Mouse (Mus musculus) Muller cell, postnatal 12 days (primary cell): ENCODE results near the gene Dhx34.

Experiments
- DNase-seq: peaks from one replicate; pipeline ENCODE4 v3.0.0-alpha.2; 2015; ENCODE audit errors: inconsistent ontology term

Dhx34 gene

DNA sequence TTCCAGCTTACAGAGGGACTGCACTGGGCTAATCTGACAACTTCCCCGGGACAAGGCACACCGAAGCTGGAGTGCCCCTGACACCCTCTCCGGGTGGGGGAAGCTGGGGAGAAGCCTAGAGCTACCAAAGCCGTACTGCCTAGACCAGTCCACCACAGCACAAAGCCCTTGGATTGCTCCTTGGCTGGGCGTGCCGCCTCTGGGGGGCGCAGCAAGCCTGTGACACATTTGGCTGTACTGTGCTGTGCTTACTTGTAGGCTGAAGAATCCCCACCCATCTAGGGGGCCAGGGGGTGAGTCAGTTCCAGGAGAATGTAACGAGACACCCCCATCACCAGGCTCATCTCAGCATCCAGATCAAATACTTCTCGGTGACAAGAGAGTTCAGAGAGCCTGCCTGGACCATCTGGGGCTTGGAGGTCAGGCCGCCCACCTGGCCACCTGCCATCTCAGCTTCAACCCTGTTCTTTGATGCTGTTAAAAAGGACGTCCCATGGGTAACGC, 10.9 kb downstream of the Dhx34 start:
- DNase-seq, result peak; percentile 62

DNA sequence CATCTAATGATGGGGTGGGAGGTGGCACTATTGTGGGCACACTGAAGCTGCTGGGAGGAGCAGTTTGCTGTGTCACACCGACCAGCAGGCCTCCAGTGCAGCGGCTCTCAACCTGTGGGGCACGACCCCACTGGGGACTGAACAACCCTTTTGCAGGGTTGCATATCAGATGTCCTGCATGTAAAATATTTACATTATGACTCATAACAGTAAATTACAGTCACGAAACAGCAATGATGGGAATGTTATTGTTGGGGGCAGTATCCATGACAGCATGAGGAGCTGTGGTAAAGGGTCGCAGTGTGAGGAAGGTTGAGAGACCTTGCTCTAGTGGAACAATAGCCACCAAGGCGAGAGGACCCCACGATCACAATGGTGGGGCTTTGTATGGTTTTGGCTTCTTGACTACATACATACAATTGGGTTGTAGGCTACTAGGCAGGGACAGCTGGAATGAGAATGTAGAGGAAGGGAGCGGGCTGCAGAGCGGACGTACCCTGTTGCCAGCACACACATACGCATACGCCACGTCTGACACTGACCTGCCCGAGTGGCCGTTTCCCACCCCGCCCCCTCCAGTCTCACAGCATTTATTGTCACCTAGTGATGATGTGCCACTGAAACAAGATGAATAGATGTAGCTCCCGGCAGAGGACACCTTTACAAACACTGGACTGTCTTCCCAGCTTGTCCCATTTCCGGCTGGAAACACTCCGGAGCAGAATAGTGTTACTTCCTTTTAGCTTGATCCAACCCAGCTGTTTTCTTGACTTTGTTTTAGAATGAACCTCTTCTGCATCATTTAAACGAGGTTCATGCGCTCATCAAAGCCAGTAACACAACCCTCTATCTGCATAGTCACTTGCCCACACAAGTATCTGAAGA, 12.8 kb downstream of the Dhx34 start:
- DNase-seq, result peak; percentile 61

- DNase-seq, result peak; percentile 85
Measured at GRCm38 (mm10) chr7:16207496-16207895, 14.3 kb downstream of the Dhx34 start.

GRCm38 (mm10) chr7:16207076-16207475, 14.8 kb downstream of the Dhx34 start:
- no peak for DNase-seq

DNA sequence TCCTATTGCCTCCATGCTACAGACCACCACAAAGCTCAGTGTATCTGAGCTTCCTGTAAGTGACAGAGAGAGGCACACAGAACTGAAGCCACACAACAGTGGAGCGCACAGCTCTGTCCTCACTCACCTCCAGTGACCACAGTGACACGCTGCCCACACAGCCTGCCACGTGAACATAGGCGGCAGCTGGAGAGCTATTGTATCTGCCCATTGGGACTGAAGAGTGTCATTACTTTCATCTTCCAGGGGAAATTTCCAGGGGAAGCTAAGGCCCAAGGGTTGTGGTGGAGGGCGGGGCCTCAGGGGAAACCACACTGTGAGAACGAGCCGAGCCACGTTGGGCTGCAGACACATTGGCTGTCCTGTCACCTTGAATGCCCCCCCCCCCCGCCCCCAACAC, 17.0 kb downstream of the Dhx34 start:
- no peak for DNase-seq

DNA sequence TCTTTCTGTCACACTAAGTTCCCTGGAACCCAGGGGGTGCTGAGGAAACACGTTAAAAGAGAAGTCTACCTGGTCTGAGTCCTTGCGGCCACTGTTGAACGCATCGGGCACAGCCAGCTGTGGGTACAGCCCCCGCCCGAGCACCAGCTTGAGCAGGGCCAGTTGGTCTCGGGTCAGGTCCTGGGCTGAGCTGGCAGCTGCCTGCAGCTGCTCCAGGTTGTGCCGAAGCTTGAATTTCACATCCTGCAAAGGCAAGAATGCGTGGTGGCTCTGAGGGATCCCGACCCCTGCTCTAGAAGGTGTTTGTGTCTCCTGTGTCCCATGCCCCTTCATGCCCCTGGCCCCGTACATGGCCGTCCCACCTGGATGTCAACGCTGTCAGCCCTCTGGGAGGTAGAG, 18.3 kb downstream of the Dhx34 start:
- DNase-seq, result no peak

DNA sequence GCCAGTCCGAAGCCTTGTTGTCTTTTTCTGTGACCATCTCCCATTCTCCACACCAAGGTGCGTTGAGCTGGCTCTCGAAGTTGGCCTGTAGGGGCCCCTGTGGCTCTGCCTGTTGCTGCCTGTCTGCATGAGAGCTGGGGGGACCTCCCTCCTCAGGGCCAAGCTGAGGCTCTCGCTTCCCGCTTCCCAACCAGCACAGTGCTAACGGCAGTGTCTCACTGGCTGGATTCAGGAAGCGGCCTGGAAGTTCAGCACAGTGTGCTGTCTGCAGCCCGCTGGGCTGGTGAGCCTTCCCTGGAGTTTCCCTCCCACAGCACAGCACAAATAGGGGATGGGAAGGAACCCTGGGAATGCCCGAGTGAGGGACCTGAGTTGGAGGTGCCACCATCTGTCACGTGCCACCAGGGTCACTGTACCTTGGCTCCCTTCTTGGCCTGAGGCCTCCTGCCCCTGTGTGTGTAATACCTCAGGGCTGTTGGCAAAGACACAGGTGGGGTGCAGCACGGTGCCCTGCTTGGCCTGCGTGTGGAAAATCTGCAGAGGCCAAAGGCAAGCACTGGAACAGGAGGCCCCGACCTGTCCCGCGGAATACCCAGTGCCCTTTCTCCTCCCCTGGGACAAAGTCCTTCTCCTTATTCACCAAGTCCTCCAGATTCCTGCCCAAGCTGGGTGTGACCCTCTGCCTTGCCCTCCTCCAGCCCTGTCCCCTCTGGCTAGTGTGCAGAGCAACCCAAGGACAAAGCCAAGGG, 18.9 kb downstream of the Dhx34 start:
- no peak for DNase-seq

DNA sequence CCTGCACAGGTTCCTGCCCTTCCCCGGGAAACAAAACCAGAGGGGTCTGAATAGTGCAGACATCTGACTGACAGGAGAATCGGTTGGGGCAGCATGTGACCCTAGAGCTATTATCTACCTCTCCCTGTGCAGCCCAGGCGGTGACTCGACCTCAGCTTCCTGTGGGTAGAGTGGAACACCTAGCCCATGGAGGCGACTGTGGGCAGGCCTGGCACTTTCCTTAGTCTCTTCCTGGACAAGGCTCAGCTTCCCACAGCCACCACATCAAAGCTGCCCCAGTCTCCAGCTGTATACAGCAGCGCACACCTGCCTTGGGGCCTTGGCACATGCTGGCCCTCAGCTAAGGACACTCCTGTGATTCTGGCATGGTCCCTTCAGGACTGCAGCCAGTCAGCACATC, 20.7 kb downstream of the Dhx34 start:
- DNase-seq, result no peak

DNA sequence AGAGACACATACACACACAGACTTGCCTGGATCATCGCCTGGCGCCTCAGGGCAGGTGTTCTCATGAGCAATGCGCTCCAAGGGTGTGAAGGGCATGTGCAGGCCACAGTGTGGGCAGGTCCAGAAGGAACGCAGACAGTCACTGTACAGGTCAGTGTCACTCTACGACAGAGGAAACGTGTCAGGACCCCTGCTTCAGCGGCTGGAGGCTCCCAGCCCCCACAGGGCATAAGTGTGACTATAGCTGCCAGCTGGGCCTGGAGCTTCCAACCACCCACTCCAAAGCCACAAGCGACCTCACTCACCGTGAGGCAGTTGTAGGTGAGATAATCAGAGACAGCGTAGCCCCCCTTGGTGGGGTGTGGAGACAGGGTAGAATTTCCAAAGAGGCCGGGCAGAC, 23.3 kb downstream of the Dhx34 start:
- no peak for DNase-seq

- DNase-seq, result no peak
Measured at GRCm38 (mm10) chr7:16197166-16197565, 24.7 kb downstream of the Dhx34 start.

DNA sequence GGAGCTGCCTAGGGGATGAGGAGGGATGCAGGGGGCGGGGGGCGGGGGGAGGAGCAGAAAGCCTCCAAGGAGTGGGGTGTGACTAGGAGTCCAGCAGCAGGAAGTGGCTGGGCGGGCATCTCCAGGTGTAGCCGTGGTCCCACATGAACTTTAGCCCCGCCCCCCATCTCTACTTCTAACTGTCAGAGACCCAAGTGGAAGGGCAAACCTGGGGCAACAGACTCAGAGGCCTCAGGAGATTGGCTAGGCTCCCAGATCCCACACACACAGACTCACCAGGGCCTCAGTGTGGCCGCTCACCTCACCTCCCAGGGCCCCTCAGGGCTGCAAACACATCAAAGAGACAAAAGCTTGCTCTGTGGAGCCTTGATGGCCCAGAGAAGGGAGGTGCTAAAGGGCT, 25.2 kb downstream of the Dhx34 start:
- no peak for DNase-seq

- DNase-seq, result no peak
Measured at GRCm38 (mm10) chr7:16193702-16194101, 28.1 kb downstream of the Dhx34 start.

GRCm38 (mm10) chr7:16192315-16192714, 29.5 kb downstream of the Dhx34 start:
- peak; percentile 47 for DNase-seq

DNA sequence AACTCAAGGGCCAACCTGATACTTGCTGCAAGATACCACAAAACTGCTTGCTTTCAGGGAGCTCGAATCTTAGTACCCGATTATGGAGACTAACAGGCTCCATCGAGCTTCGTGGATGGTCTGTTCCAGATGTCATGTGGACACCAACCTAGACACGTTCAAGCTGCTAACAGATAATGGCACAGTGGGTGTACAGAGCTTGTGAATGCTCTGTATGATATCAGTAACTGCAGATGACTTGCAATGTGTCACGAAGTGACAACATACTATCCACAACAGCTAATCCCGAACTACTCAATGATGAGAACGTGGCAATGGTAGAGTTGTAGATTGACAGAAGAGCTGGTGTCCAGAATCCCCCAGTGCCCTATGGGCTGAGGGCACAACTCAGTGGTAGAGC, 34.3 kb downstream of the Dhx34 start:
- no peak for DNase-seq

- peak; percentile 18 for DNase-seq
Measured at GRCm38 (mm10) chr7:16183663-16184062, 38.2 kb downstream of the Dhx34 start.

DNA sequence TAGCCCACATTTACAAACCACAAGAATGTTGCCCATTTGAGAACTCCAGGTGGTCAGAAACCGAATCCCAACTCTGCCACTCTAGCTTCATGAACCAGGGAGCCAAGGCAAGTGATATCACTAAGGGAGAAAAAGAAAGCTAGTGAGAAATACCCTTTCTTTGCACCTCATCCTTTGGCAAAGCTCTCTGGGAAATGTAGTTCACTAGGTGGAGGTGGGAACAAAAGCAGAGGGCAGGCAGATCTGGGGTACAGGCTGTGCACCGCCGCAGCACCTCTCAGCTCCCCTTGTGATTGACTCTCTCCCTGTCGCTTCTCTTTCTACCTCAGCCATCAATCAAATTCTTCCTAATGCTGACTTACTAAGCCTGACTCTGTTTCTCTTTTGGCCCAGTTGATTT, 43.7 kb downstream of the Dhx34 start:
- no peak for DNase-seq

DNA sequence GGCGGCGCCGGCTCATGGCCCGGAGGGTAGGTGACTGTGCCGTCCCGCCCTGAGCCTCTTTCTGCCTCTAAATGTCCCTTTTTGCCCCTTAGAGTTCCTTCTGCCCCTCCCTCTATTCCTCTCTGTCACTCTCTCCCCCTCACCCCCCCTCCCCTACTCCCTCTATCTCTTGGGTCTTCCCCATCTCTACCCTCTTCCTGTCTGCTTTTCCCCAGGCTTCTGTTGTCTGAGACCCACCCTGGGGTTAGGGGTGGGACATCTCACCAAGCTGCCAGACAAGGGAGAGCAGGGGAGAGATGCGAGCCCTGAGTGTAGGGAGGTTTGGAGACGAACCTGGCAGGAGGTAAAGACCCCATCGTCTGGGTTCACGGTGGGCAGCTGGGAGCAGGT, 46.3 kb downstream of the Dhx34 start:
- DNase-seq, result no peak

DNA sequence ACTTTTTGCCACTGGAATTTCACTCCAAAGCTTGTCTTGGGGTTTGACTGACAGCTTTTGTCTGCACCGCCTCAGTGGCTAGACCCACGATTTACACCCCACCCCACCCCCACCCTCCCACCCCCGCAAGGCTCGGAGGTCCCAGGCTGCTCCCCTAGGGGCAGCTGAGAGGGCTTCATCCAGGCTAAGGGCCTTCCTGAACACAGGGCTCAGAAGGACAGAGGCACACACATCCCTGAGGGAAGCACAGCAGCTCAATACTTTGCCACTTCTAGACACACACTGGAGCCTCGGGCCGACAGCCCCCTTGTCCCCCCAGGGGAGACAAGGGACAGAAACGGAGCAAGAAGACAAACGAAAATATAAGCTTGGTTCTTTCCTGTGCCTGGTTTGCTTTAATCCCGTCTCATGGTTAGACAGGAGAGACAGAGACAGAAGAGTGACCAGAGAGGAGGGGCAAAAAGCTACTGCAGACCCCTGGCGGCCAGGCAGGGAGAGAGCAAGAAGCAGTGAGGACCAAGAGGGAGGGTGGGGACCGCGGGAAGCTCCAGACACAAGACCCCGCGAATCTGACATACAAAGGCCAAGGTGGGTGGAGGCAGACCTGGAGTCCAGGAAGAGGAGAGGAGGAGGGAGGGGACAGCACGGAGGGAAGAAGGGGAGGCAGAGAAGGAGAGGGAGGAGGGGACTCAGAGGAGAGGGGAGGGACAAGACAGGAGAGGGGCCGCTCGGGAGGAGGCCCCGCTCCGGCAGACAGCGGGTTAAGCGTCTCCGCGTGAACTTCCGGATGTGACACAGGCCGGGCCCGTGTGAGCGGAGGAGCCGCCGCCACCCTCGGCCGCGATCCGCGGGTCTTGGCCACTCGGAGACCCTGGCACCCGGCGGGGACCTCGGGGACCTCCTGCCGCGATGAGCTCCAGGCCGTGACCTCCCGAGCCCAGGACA, 47.0 kb downstream of the Dhx34 start, which contains the start of gene Meis3:
Gene Meis3, plus strand, starts transcription at position 494 of the 945 bp plus-strand sequence.
- DNase-seq, result peak; percentile 72

GRCm38 (mm10) chr7:16173146-16173545, 48.7 kb downstream of the Dhx34 start:
- DNase-seq, result no peak

- DNase-seq, result no peak
Measured at GRCm38 (mm10) chr7:16172586-16173140, 49.2 kb downstream of the Dhx34 start.

GRCm38 (mm10) chr7:16172141-16172581, 49.7 kb downstream of the Dhx34 start:
- DNase-seq, result no peak
